Comparison of ENCODE assay signal across 11 mouse cellular contexts in genomic region chr4:132624034-132624657, GRCm38 (mm10). TPM values are rescaled to one million over a fixed set of nuclear protein-coding genes. Genes with fewer than 3 reads are reported as not detected.
DNase-seq lines count a peak whose midpoint lies in the region; ATAC-seq and TF ChIP-seq lines count a peak whose summit lies in the region.
"Had no signal": no experiment of that assay in that cellular context is flagged by ENCODE, and none has a peak within 500 bp of the region (broad histone marks: within the 10 kb centered on the region; RNA-seq: fewer than 3 reads in every experiment).

No protein-coding gene starts in this region.

- in situ Hi-C loops in ES-E14 (cut with MboI; ENCODE audit: low sequenced_read_pairs in 2 of 2, unreplicated experiment in 2 of 2): no loop called here

- H3K4me3 ChIP-seq in ES-E14 (ENCODE audit: insufficient read depth in 1 of 2, low read depth in 1 of 2, low read length in 2 of 2, poor library complexity in 1 of 2, severe bottlenecking in 1 of 2): no peak overlapping the region
- H3K4me3 ChIP-seq in liver, postnatal 0 days (ENCODE audit: low read depth, low read length): no peak overlapping the region
- no peak overlapping the region for H3K4me3 ChIP-seq in forebrain, embryonic 15.5 days
- H3K4me3 ChIP-seq: hindbrain, embryonic 15.5 days; midbrain, embryonic 13.5 days had no signal

- no peak for TF ChIP-seq CTCF in liver, postnatal 0 days (IDR thresholded peaks at IDR 0.05; ENCODE audit: low read depth)

- H3K9me3 ChIP-seq in ES-E14 (ENCODE audit: control insufficient read depth, insufficient read depth, low read depth, low read length): no peaks in the 10 kb centered on the region
- no peaks in the 10 kb centered on the region for H3K9me3 ChIP-seq in liver, postnatal 0 days (ENCODE audit: low read length)
- no peaks in the 10 kb centered on the region for H3K9me3 ChIP-seq in forebrain, embryonic 15.5 days
- H3K9me3 ChIP-seq: hindbrain, embryonic 15.5 days; midbrain, embryonic 13.5 days had no signal

- peaks cover 0 to 2% of the 10 kb centered on the region in 2 experiments; a peak in 1 of 4 replicates for H3K4me1 ChIP-seq in ES-E14 (ENCODE audit: control insufficient read depth in 2 of 2, insufficient read depth in 2 of 2, low read length in 2 of 2, poor library complexity in 1 of 2)
- H3K4me1 ChIP-seq in liver, postnatal 0 days (ENCODE audit: insufficient read depth): 0 out of 2 replicates have a peak, but pooled peaks cover 4% of the 10 kb centered on the region
- no peaks in the 10 kb centered on the region for H3K4me1 ChIP-seq in forebrain, embryonic 15.5 days
- H3K4me1 ChIP-seq: hindbrain, embryonic 15.5 days; midbrain, embryonic 13.5 days had no signal

- H3K27ac ChIP-seq in ES-E14 (ENCODE audit: insufficient read depth, low read depth, low read length, poor library complexity, severe bottlenecking): no peak overlapping the region
- peak overlapping the region; percentile 64 for H3K27ac ChIP-seq in liver, postnatal 0 days (ENCODE audit: low read depth)
- H3K27ac ChIP-seq in forebrain, embryonic 15.5 days (replicated peaks): no peak overlapping the region
- H3K27ac ChIP-seq: hindbrain, embryonic 15.5 days; midbrain, embryonic 13.5 days had no signal

- H3K4me2 ChIP-seq in liver, postnatal 0 days (ENCODE audit: low read depth, low read length): peak overlapping the region; percentile 44; the same call in 1 of the 2 replicates
- H3K4me2 ChIP-seq in forebrain, embryonic 15.5 days (replicated peaks): no peak overlapping the region
- H3K4me2 ChIP-seq: hindbrain, embryonic 15.5 days; midbrain, embryonic 13.5 days had no signal

- 52% methylated on average over 5 of the region's 5 CpGs for WGBS in liver, postnatal 0 days (ENCODE audit: insufficient replicate concordance)
- WGBS in forebrain, embryonic 15.5 days: 81% methylated on average over 5 of the region's 5 CpGs

- H3K36me3 ChIP-seq in ES-E14 (ENCODE audit: control insufficient read depth, insufficient read depth, low read length, poor library complexity, severe bottlenecking): no peaks in the 10 kb centered on the region
- no peaks in the 10 kb centered on the region for H3K36me3 ChIP-seq in liver, postnatal 0 days (replicated peaks; ENCODE audit: insufficient read depth, low read length)
- no peaks in the 10 kb centered on the region for H3K36me3 ChIP-seq in forebrain, embryonic 15.5 days
- H3K36me3 ChIP-seq: hindbrain, embryonic 15.5 days; midbrain, embryonic 13.5 days had no signal

- peak; percentile 93 for ATAC-seq in liver, postnatal 0 days
- no peak for ATAC-seq in forebrain, embryonic 15.5 days (replicated peaks)
- ATAC-seq: midbrain, embryonic 13.5 days had no signal

- H3K27me3 ChIP-seq in liver, postnatal 0 days (ENCODE audit: insufficient read depth, low read length): no peaks in the 10 kb centered on the region
- no peaks in the 10 kb centered on the region for H3K27me3 ChIP-seq in forebrain, embryonic 15.5 days
- H3K27me3 ChIP-seq: hindbrain, embryonic 15.5 days; midbrain, embryonic 13.5 days had no signal

- peak; percentile 79 for TF ChIP-seq EP300 in liver, postnatal 0 days (IDR thresholded peaks at IDR 0.05; ENCODE audit: low read depth)

- H3K9ac ChIP-seq in ES-E14 (ENCODE audit: insufficient read depth, low read depth, low read length, poor library complexity, severe bottlenecking): no peak overlapping the region
- no peak overlapping the region for H3K9ac ChIP-seq in liver, postnatal 0 days (replicated peaks)
- no peak overlapping the region for H3K9ac ChIP-seq in forebrain, embryonic 15.5 days (replicated peaks)
- H3K9ac ChIP-seq: hindbrain, embryonic 15.5 days; midbrain, embryonic 13.5 days had no signal

- DNase-seq in embryo, embryonic 10 days (ENCODE audit: low spot score): peak; percentile 51
- DNase-seq in embryo, embryonic 9.5 days (ENCODE audit: extremely low spot score): no peak
- DNase-seq in ES-E14 (ENCODE audit: low read depth, low spot score): peak; percentile 30
- peak; percentile 95 for DNase-seq in c-Kit-negative CD71-positive TER-119-positive erythroid progenitor cells, embryonic 14.5 days (ENCODE audit: low read depth, low spot score)
- DNase-seq in liver, postnatal 0 days: peak; percentile 82
- no peak for DNase-seq in urinary bladder, postnatal 14 days (ENCODE audit: low spot score)
- DNase-seq in frontal cortex, postnatal 36 days (ENCODE audit: low spot score in 2 of 2): no peak
- DNase-seq: cerebellum, adult 18-20 months had no signal

TF ChIP-seq in ES-E14, 5 proteins besides CTCF, POLR2A, EP300 and RAD21:
- peak; percentile 98 for TF ChIP-seq MAFK (IDR thresholded peaks at IDR 0.05; ENCODE audit: insufficient read depth, low read depth, low read length)
- no peak for TF ChIP-seq ZNF384 (IDR thresholded peaks at IDR 0.05; ENCODE audit: low read depth, low read length)

RNA-seq across cellular contexts. Expression of gene Eya3, which starts 14.6 kb away (rescaled TPM):
- total RNA-seq in ES-E14 (2012; rRNA removed): 28.1 and 31.9 TPM in 2 replicates
- 6.0 and 6.3 TPM in 2 replicates for polyA plus RNA-seq in liver, postnatal 0 days (2015; fragmentation: Nextera tagmentation; extraction: Ambion mirVana)
- 17.8 and 19.7 TPM in 2 replicates for polyA plus RNA-seq in forebrain, embryonic 15.5 days (2015; fragmentation: Nextera tagmentation; extraction: Ambion mirVana)

Comparison
In these comparisons a context has a peak if more than half of its experiments do, and no peak if none do; other contexts are left out.
1. DNase-seq: peak in embryo, embryonic 10 days (single experiment), ES-E14 (single experiment), c-Kit-negative CD71-positive TER-119-positive erythroid progenitor cells, embryonic 14.5 days (single experiment) and liver, postnatal 0 days (single experiment); none in embryo, embryonic 9.5 days (single experiment), urinary bladder, postnatal 14 days (single experiment) and frontal cortex, postnatal 36 days (0 of 2).